Mouse (Mus musculus): ENCODE data around the gene Togaram2.
"Not testable (repeated sequence)": the region's sequence is repeated elsewhere in the genome, so short reads cannot be mapped to it uniquely, and the experiment has no call there.

Gene Togaram2

GRCm38 (mm10) chr17:71742156-71742555 lies 69.1 kb downstream of the Togaram2 start:
- no peak for DNase-seq (ENCODE audit: low spot score)

GRCm38 (mm10) chr17:71742935-71743334 lies 69.9 kb downstream of the Togaram2 start:
- DNase-seq (ENCODE audit: low spot score): peak; percentile 71

- no peak for DNase-seq (ENCODE audit: low spot score)
Observed at GRCm38 (mm10) chr17:71746114-71746513, 73.1 kb downstream of the Togaram2 start.

- no peak for DNase-seq (ENCODE audit: low spot score)
Observed at GRCm38 (mm10) chr17:71747561-71747960, 74.5 kb downstream of the Togaram2 start.

GRCm38 (mm10) chr17:71749616-71750168 lies 76.6 kb downstream of the Togaram2 start:
- DNase-seq (ENCODE audit: low spot score): no peak

- DNase-seq (ENCODE audit: low spot score): no peak
Observed at GRCm38 (mm10) chr17:71752831-71753230, 79.8 kb downstream of the Togaram2 start, which contains the start of gene Pcare. Pcare (minus strand) TSS chr17:71752894.

- no peak for DNase-seq (ENCODE audit: low spot score)
Observed at GRCm38 (mm10) chr17:71760536-71760935, 87.5 kb downstream of the Togaram2 start.

- not testable (repeated sequence) for DNase-seq (ENCODE audit: low spot score)
Observed at GRCm38 (mm10) chr17:71768173-71768572, 95.1 kb downstream of the Togaram2 start, which contains the start of gene Clip4. Clip4 (plus strand) TSS chr17:71768473.

GRCm38 (mm10) chr17:71769564-71769963 lies 96.5 kb downstream of the Togaram2 start:
- DNase-seq (ENCODE audit: low spot score): no peak

GRCm38 (mm10) chr17:71770696-71771095 lies 97.6 kb downstream of the Togaram2 start:
- no peak for DNase-seq (ENCODE audit: low spot score)

GRCm38 (mm10) chr17:71774173-71774572 lies 101.1 kb downstream of the Togaram2 start:
- DNase-seq (ENCODE audit: low spot score): no peak

GRCm38 (mm10) chr17:71775279-71775678 lies 102.2 kb downstream of the Togaram2 start:
- DNase-seq (ENCODE audit: low spot score): no peak

GRCm38 (mm10) chr17:71778696-71779095 lies 105.6 kb downstream of the Togaram2 start:
- no peak for DNase-seq (ENCODE audit: low spot score)
